Mouse (Mus musculus) liver, adult 2 months (tissue): ENCODE measurements around the gene Camk2b.

Experiments used
- CTCF ChIP-seq: fragments of 200-500 bp; IDR thresholded peaks from 2 replicates; pipeline ENCODE4 v1.5.1; 2011; ENCODE audit warnings: low read depth, low read length, control low read depth
- POLR2A ChIP-seq: fragments of 200-500 bp; IDR thresholded peaks from 2 replicates; pipeline ENCODE4 v1.6.1; 2011; ENCODE audit warnings: low read length, control low read depth; ENCODE audit not compliant: insufficient read depth; ENCODE audit errors: extremely low read depth

- TF ChIP-seq POLR2A (no peak), CTCF (no peak)
These were observed 92.1 kb downstream of the Camk2b start for GRCm38 (mm10) chr11:5974053-5974452.
